Mouse (Mus musculus) myocyte (in vitro differentiated cells): ENCODE measurements around the gene Hectd1.

Experiments used
- CEBPB ChIP-seq: IDR thresholded peaks from 2 replicates; pipeline ENCODE4 v1.6.1; 2011; ENCODE audit warnings: mild to moderate bottlenecking, moderate library complexity; ENCODE audit not compliant: poor library complexity, insufficient read depth, severe bottlenecking
- E2F4 ChIP-seq: IDR thresholded peaks from one replicate; pipeline ENCODE4 v1.6.1; 2011; ENCODE audit warnings: mild to moderate bottlenecking, control low read depth, moderate library complexity; ENCODE audit not compliant: insufficient read depth
- MAX ChIP-seq: IDR thresholded peaks from one replicate; pipeline ENCODE4 v1.6.1; 2011; ENCODE audit warnings: low read depth, mild to moderate bottlenecking, control low read depth
- MYOD1 ChIP-seq, 3 experiments: IDR thresholded peaks; one replicate each; pipeline ENCODE4 v1.6.1; 2011; ENCODE audit warnings: control low read depth in 2 of 3, low read depth in 2 of 3, mild to moderate bottlenecking in 2 of 3, moderate library complexity in 1 of 3; ENCODE audit not compliant: insufficient read length in 2 of 3, control insufficient read depth in 1 of 3
- MYOG ChIP-seq, 3 experiments: IDR thresholded peaks; one replicate each; pipeline ENCODE4 v1.6.1; 2011; ENCODE audit warnings: control low read depth in 2 of 3, low read depth in 2 of 3, mild to moderate bottlenecking in 2 of 3; ENCODE audit not compliant: insufficient read length in 2 of 3, control insufficient read depth in 1 of 3, insufficient read depth in 1 of 3
- POLR2A ChIP-seq: IDR thresholded peaks from one replicate; pipeline ENCODE4 v1.6.1; 2011; ENCODE audit warnings: low read depth, mild to moderate bottlenecking, control low read depth, moderate library complexity; ENCODE audit not compliant: insufficient read length
- POLR2AphosphoS2 ChIP-seq: IDR thresholded peaks from one replicate; pipeline ENCODE4 v1.6.1; 2011; ENCODE audit warnings: low read depth, control low read depth; ENCODE audit not compliant: insufficient read length
- REST ChIP-seq: IDR thresholded peaks from one replicate; pipeline ENCODE4 v1.6.1; 2011; ENCODE audit warnings: mild to moderate bottlenecking, control low read depth, moderate library complexity; ENCODE audit not compliant: insufficient read depth, insufficient read length
- SRF ChIP-seq: IDR thresholded peaks from one replicate; pipeline ENCODE4 v1.6.1; 2011; ENCODE audit warnings: low read depth; ENCODE audit not compliant: control insufficient read depth, insufficient read length
- TCF12 ChIP-seq: IDR thresholded peaks from one replicate; pipeline ENCODE4 v1.6.1; 2011; ENCODE audit warnings: mild to moderate bottlenecking, control low read depth; ENCODE audit not compliant: poor library complexity, insufficient read depth, severe bottlenecking
- TCF3 ChIP-seq: IDR thresholded peaks from one replicate; pipeline ENCODE4 v1.6.1; 2011; ENCODE audit warnings: low read depth, control low read depth; ENCODE audit not compliant: insufficient read length
- USF1 ChIP-seq: IDR thresholded peaks from one replicate; pipeline ENCODE4 v1.6.1; 2011; ENCODE audit warnings: low read depth, mild to moderate bottlenecking, control low read depth, moderate library complexity

- TF ChIP-seq CEBPB (no peak), POLR2A (no peak), POLR2AphosphoS2 (no peak), TCF12 (no peak), MAX (no peak), USF1 (no peak), MYOG (IDR thresholded peaks at IDR 0.05; ENCODE audit: control insufficient read depth in 1 of 3, insufficient read depth in 1 of 3, insufficient read length in 2 of 3, low read depth in 2 of 3) (no peak), SRF (no peak), MYOD1 (IDR thresholded peaks at IDR 0.05; ENCODE audit: control insufficient read depth in 1 of 3, insufficient read length in 2 of 3, low read depth in 2 of 3) (no peak), E2F4 (no peak), TCF3 (no peak), REST (no peak)
These were observed 84.4 kb downstream of the Hectd1 start for GRCm38 (mm10) chr12:51744957-51745356.
